Mouse (Mus musculus): ENCODE measurements at regions not wholly inside any gene's neighbourhood (a gene's known extent, or its start where the extent isn't known, plus 50 kb on each side); places are given as distances from the start of the nearest gene placed in this dataset.

DNA sequence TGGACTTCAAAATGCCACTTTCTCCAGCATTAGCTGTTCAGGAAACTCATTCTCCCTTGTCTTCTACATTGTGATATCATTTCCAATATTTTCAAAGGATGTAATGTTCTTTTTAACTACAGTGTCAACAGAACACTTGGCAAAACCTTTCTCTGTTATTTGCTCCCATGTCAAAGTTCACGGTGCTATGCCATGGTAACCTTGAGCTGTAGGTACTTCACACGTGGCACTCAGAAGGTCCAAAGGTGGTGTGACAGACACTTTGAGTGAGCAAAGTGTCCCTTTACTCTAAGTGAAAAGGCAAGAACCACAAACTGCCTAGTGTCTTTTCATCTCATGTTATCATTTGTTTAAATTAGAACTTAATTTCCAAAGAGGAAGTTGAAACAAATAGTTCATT is 53.3 kb upstream of the Tram2 start:
- DNase-seq (ENCODE audit: low spot score in 2 of 2), result no peak

DNA sequence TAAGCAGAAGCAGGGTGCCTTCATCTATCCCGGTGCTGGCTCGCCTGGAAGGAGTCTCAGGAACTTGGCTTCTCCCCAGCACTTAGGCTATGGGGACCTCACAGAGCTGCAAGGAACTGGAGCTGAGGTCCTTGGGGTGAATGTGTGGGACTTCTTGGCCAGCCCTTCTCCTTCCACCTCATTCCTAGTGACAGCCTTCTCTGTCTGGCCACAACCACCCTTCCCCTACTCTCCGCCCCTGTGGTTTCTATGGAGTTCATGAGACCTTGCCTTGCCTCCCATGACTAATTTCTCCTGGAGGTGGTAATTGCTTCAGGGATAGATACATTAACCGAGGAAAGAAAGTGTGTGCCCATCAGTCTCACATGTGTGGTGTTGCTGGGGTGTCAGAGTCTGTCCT is 67.9 kb upstream of the Tram2 start:
- DNase-seq (ENCODE audit: low spot score in 2 of 2), result no peak

DNA sequence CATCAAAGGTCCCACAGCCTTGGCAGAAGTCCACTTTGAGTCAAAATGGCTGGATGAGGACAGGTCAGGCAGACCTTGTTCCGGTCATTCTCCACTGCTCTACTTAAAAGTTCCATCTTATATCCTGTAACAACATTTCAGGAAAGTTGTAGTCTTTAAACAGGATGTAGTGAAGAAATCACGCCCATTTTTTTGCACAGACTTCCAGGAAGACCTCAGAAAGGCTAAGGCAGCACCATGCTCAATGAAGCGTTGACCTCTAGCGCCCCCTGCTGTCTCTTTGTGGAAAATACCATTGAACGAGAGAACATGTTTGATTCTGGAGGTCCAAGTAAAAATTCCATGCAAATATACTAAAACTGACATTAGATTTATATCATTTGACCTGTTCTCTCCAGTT is 56.6 kb upstream of the Tmem14a start:
- peak; percentile 48 to 76 for DNase-seq (ENCODE audit: low spot score in 2 of 2)

DNA sequence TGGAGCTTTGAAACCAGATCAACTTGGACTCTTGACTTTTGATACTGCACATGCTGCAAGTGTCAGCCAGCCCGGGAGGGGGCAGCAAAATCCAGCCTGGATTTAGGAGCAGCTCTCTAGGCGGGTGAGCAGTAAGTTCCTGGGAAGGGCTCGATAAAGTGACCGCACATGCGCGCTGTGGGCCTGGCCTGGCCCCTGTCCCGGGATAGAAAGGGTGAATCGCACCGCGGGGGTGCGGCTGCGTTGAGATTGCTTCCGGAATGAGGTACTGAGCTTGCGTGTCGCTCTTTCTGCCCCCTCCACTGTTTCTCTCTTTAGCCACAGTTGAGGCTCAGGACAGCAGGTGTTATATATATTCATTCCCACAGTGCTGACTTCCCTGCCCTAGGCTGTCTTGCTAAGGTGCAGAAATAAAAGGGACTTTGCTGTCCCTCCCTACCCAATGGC is 52.1 kb upstream of the Tmem14a start:
- peak; percentile 47 to 75 for DNase-seq (ENCODE audit: low spot score in 2 of 2)

DNA sequence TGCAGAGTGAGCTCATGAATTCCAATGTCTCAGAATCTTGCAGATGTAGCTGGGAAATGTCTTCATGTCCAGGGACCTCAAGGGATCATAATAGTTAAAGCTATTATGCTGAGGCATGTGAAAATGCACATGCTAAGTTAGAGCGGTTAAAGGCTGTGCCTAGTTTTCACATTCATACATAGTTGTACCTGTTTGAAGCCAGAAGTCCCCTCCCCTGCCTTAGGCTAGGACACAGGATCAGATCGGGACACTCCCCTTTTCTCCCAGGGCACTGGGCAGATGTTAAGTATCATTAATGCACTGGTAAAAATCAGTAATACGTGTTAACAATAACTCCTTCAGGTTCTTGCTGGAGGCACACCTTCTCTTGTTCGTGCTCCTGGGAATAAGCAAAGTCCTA is 51.6 kb upstream of the Tmem14a start:
- DNase-seq (ENCODE audit: low spot score in 2 of 2), result no peak
